Mouse (Mus musculus) duodenum, adult 2 months (tissue): ENCODE results near the gene Cdc34b. TPM values are rescaled to one million over a fixed set of nuclear protein-coding genes. Genes with fewer than 3 reads are reported as not detected.

Experiments
- polyA plus RNA-seq: library from polyadenylated mRNA; depleted of rRNA; stranded (reverse); fragments of >200 nt; gene quantifications from 2 replicates; pipeline ENCODE4 v1.2.3, GENCODE M21; 2012; ENCODE audit warnings: low replicate concordance; rRNA removed

Cdc34b gene
- 0.09 TPM in 1 of 2 replicates, not detected in the other for polyA plus RNA-seq

DNA sequence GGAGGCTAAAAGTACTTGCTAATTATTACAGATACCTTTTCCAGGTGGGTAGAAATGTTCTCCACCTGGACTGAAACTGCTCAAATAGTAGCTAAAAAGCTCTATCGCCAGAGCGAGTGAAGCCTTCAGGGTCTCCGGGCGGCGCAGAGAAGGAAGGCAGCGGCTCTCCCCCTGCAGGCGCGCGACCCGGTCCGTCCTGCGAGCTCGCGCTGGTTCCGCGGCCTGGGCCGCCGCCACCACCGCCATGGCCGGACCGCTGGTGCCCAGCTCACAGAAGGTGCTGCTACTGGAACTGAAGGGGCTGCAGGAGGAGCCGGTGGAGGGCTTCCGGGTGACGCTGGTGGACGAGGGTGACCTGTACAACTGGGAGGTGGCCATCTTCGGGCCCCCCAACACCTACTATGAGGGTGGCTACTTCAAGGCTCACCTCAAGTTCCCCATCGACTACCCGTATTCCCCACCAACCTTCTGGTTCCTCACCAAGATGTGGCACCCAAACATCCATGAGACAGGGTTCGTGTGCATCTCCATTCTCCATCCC, at the start of gene Cdc34b:
Cdc34b (plus strand) TSS at position 51 of the 541 bp plus-strand sequence.

DNA sequence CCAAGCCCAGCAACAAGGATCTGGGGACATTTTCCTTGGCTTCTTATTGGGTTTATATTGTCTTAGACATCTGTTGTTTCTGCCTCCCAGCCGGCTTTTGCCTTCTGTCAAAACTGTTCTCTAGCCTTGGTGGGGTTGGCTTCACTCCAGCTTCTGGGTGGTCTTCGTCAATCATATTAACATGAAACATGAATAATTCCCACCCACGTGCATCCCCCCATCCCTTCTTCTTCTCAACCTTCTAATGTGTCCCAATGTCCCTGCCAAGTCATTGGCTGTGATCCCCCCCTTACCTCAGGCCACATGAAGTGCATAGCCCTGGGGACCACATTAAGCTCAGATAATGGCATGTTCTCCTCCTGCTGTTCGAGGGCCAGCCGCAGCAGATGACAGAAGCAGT, 37.1 kb upstream of the Cdc34b start, which contains the start of gene Gm11541:
Gm11541 (minus strand) TSS at position 28 of the 400 bp plus-strand sequence.

DNA sequence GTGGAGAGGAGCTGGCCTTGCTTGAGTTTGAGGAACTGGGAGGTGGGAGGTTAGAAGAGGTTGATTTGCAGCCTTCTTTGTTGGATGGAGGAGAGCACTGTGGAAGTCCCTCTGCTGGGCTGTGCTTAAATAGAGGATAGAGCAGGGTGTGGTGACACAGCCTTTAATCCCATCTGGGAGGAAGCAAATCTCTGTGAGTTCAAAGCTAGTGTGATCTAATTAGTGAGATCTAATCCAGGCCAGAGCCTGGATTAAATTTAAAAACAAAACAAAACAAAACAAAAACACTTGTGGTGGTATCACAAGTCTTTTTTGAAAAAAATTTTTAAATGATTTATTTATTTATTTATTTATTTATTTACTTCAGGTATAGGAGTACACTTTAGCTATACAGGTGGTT, 41.0 kb downstream of the Cdc34b start, which contains the start of gene Tmem92:
Tmem92 (minus strand) TSS at position 101 of the 400 bp plus-strand sequence.

Other genes with a start within 250 kb of the Cdc34b start
- gene Epn3, start 241.8 kb upstream of the Cdc34b start, polyA plus RNA-seq, result 4.1 and 10.7 TPM in 2 replicates
- gene Mycbpap, start 220.0 kb upstream of the Cdc34b start, polyA plus RNA-seq, result 1.9 and 2.7 TPM in 2 replicates
- gene Rsad1, start 192.5 kb upstream of the Cdc34b start, polyA plus RNA-seq, result 4.8 and 7.6 TPM in 2 replicates
- gene Chad, start 176.7 kb upstream of the Cdc34b start, polyA plus RNA-seq, result 1.3 and 66.7 TPM in 2 replicates
- gene Acsf2, start 139.9 kb upstream of the Cdc34b start, polyA plus RNA-seq, result 29.7 and 35.2 TPM in 2 replicates
- gene Lrrc59, start 112.0 kb upstream of the Cdc34b start, polyA plus RNA-seq, result 115 and 176 TPM in 2 replicates
- gene Mrpl27, start 88.0 kb upstream of the Cdc34b start, polyA plus RNA-seq, result 16.2 and 23.4 TPM in 2 replicates
- gene Eme1, start 87.8 kb upstream of the Cdc34b start, polyA plus RNA-seq, result 0.92 and 1.4 TPM in 2 replicates
- gene Xylt2, start 64.3 kb upstream of the Cdc34b start, polyA plus RNA-seq, result 23.8 and 24.6 TPM in 2 replicates
- 0.05 TPM in 1 of 2 replicates, not detected in the other for gene Gm11541, start 37.3 kb upstream of the Cdc34b start, polyA plus RNA-seq
- gene Tmem92, start 40.9 kb downstream of the Cdc34b start, polyA plus RNA-seq, result 0.24 TPM in 1 of 2 replicates, not detected in the other
- 29.4 and 31.3 TPM in 2 replicates for gene Col1a1, start 194.4 kb downstream of the Cdc34b start, polyA plus RNA-seq
- not detected in 2 replicates for gene Hils1, start 225.8 kb downstream of the Cdc34b start, polyA plus RNA-seq
- 1.7 and 4.3 TPM in 2 replicates for gene Sgca, start 234.5 kb downstream of the Cdc34b start, polyA plus RNA-seq
- 18.7 and 35.2 TPM in 2 replicates for gene Ppp1r9b, start 249.3 kb downstream of the Cdc34b start, polyA plus RNA-seq